Mouse (Mus musculus): ENCODE measurements around the gene Bmpr1b.

- TF ChIP-seq GATA1 (IDR thresholded peaks at IDR 0.05; ENCODE audit: borderline replicate concordance, low read length) (no peak), FLI1 (IDR thresholded peaks at IDR 0.05; ENCODE audit: low read length) (no peak)
These were observed 260.1 kb downstream of the Bmpr1b start for GRCm38 (mm10) chr3:141909136-141909535.
